8 mouse cellular contexts compared by ENCODE assay signal in the genomic region with DNA sequence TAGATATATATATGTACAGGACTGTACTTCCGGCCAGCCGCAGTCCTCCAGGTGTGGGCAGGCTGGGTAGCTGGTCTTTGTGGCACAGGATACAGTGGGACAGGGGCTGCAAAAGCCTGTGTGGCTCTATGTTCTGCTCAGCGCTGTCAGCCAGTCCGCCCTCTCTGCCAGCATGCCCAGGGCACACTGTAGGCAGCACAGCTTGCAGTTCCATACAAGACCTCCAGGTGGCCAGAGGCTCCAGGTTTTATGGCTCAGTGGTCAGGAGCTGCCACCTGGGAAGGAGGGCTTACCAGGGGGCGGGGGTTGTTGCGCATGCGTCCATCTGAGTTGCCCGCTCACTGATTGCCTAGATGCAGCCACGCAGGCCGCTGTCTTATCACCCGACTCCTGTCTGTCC. TPM values are rescaled to one million over a fixed set of nuclear protein-coding genes. Genes with fewer than 3 reads are reported as not detected.
DNase-seq lines count a peak whose midpoint lies in the region; ATAC-seq and TF ChIP-seq lines count a peak whose summit lies in the region.

No protein-coding gene starts in this region.

- no peaks in the 10 kb centered on the region for H3K79me2 ChIP-seq in myocyte (ENCODE audit: control insufficient read depth, insufficient read depth)

- DNase-seq in liver (peak; percentile 33), ZHBTc4 (ENCODE audit: low read depth, low spot score) (peak; percentile 97)
- DNase-seq in forebrain, postnatal 0 days = peak; percentile 48
- DNase-seq in ovary, postnatal 14 days (ENCODE audit: low spot score) = no peak
- DNase-seq in frontal cortex, postnatal 36 days (ENCODE audit: low spot score in 2 of 2) = no peak
- no peak for DNase-seq in left cerebral cortex, postnatal 14 days (ENCODE audit: low spot score in 2 of 2)

- peaks cover 4% of the 10 kb centered on the region for H3K4me1 ChIP-seq in liver, embryonic 12.5 days
- H3K4me1 ChIP-seq in forebrain, postnatal 0 days (ENCODE audit: insufficient read depth) = 0 out of 2 replicates have a peak, but pooled peaks cover under 1% of the 10 kb centered on the region

- no peak overlapping the region for H3K4me2 ChIP-seq in liver, embryonic 12.5 days
- no peak overlapping the region for H3K4me2 ChIP-seq in forebrain, postnatal 0 days (ENCODE audit: low read depth)
- H3K4me2 ChIP-seq in myocyte (ENCODE audit: low read depth) = no peak overlapping the region

- TF ChIP-seq POLR2A in myocyte (IDR thresholded peaks at IDR 0.05; ENCODE audit: insufficient read length, low read depth) = no peak

- WGBS in liver, embryonic 12.5 days (ENCODE audit: insufficient replicate concordance) = 57% methylated on average over 11 of the region's 11 CpGs
- WGBS in forebrain, postnatal 0 days = 54% methylated on average over 11 of the region's 11 CpGs

- intact Hi-C loops in left cerebral cortex, postnatal 14 days (cut with DNase I) = no loop called here

- no peak overlapping the region for H3K27ac ChIP-seq in liver, embryonic 12.5 days
- no peak overlapping the region for H3K27ac ChIP-seq in forebrain, postnatal 0 days (ENCODE audit: low read depth, low read length)

- ATAC-seq in liver, embryonic 12.5 days = no peak
- ATAC-seq in forebrain, postnatal 0 days = peak; percentile 53

- no peaks in the 10 kb centered on the region for H3K9me3 ChIP-seq in liver, embryonic 12.5 days (replicated peaks)
- H3K9me3 ChIP-seq in forebrain, postnatal 0 days (ENCODE audit: low read length) = no peaks in the 10 kb centered on the region

- H3K4me3 ChIP-seq in liver, embryonic 12.5 days = no peak overlapping the region
- H3K4me3 ChIP-seq in forebrain, postnatal 0 days (ENCODE audit: low read depth, low read length) = no peak overlapping the region
- H3K4me3 ChIP-seq in myocyte = no peak overlapping the region

- H3K9ac ChIP-seq in liver, embryonic 12.5 days = no peak overlapping the region
- no peak overlapping the region for H3K9ac ChIP-seq in forebrain, postnatal 0 days

- H3ac ChIP-seq in myocyte (ENCODE audit: control insufficient read depth, insufficient read length) = no peak overlapping the region

- H3K27me3 ChIP-seq in liver, embryonic 12.5 days (replicated peaks) = 0 out of 2 replicates have a peak, but pooled peaks cover 6% of the 10 kb centered on the region
- H3K27me3 ChIP-seq in forebrain, postnatal 0 days (ENCODE audit: insufficient read depth, low read length) = no peaks in the 10 kb centered on the region
- no peaks in the 10 kb centered on the region for H3K27me3 ChIP-seq in myocyte (ENCODE audit: control insufficient read depth, insufficient read depth, insufficient read length)

- TF ChIP-seq CTCF in forebrain, postnatal 0 days (IDR thresholded peaks at IDR 0.05; ENCODE audit: low read depth) = peak; percentile 69

- H3K36me3 ChIP-seq in liver, embryonic 12.5 days = no peaks in the 10 kb centered on the region
- no peaks in the 10 kb centered on the region for H3K36me3 ChIP-seq in forebrain, postnatal 0 days (ENCODE audit: insufficient read depth)
- H3K36me3 ChIP-seq in myocyte (ENCODE audit: control insufficient read depth, insufficient read depth) = no peaks in the 10 kb centered on the region

TF ChIP-seq in myocyte, 11 proteins besides CTCF, POLR2A, EP300 and RAD21:
- TF ChIP-seq TCF12 (IDR thresholded peaks at IDR 0.05; ENCODE audit: insufficient read depth, poor library complexity, severe bottlenecking) (no peak), POLR2AphosphoS2 (IDR thresholded peaks at IDR 0.05; ENCODE audit: insufficient read length, low read depth) (peak; percentile 35)

RNA-seq across cellular contexts. Expression of gene Sun2, which starts 5.7 kb away (rescaled TPM):
- 1.6 and 2.9 TPM in 2 replicates for polyA plus RNA-seq in liver, embryonic 12.5 days (2016; fragmentation: Nextera tagmentation; extraction: Ambion mirVana)
- 43.0 and 56.4 TPM in 2 replicates for total RNA-seq in forebrain, postnatal 0 days (2014; rRNA removed)
- 2.3 and 3.7 TPM in 2 replicates for polyA plus RNA-seq in forebrain, postnatal 0 days (2015; fragmentation: Nextera tagmentation; extraction: Ambion mirVana)
- 78.0 TPM for polyA plus RNA-seq in myocyte (2012; fragmentation: generic; extraction: Trizol)
- total RNA-seq in left cerebral cortex, postnatal 14 days (2021) = 10 to 100 TPM; 24.8 to 25.3 TPM

RNA-seq across cellular contexts. Expression of gene Dnal4, which starts 29.7 kb away (rescaled TPM):
- 13.5 and 14.0 TPM in 2 replicates for polyA plus RNA-seq in liver, embryonic 12.5 days (2016; fragmentation: Nextera tagmentation; extraction: Ambion mirVana)
- 58.3 and 59.2 TPM in 2 replicates for total RNA-seq in forebrain, postnatal 0 days (2014; rRNA removed)
- polyA plus RNA-seq in forebrain, postnatal 0 days (2015; fragmentation: Nextera tagmentation; extraction: Ambion mirVana) = 81.5 and 94.5 TPM in 2 replicates
- 66.8 TPM for polyA plus RNA-seq in myocyte (2012; fragmentation: generic; extraction: Trizol)
- total RNA-seq in left cerebral cortex, postnatal 14 days (2021) = 10 to 100 TPM; 37.5 to 39.7 TPM

RNA-seq across cellular contexts. Expression of gene Nptxr, which starts 56.6 kb away (rescaled TPM):
- polyA plus RNA-seq in liver, embryonic 12.5 days (2016; fragmentation: Nextera tagmentation; extraction: Ambion mirVana) = 0.24 and 0.31 TPM in 2 replicates
- 129 and 184 TPM in 2 replicates for total RNA-seq in forebrain, postnatal 0 days (2014; rRNA removed)
- 41.9 and 87.3 TPM in 2 replicates for polyA plus RNA-seq in forebrain, postnatal 0 days (2015; fragmentation: Nextera tagmentation; extraction: Ambion mirVana)
- polyA plus RNA-seq in myocyte (2012; fragmentation: generic; extraction: Trizol) = 14.3 TPM
- 100 to 1,000 TPM; 693 to 768 TPM for total RNA-seq in left cerebral cortex, postnatal 14 days (2021)

RNA-seq across cellular contexts. Expression of gene Gtpbp1, which starts 57.4 kb away (rescaled TPM):
- polyA plus RNA-seq in liver, embryonic 12.5 days (2016; fragmentation: Nextera tagmentation; extraction: Ambion mirVana) = 48.3 and 50.0 TPM in 2 replicates
- total RNA-seq in forebrain, postnatal 0 days (2014; rRNA removed) = 74.2 and 78.1 TPM in 2 replicates
- polyA plus RNA-seq in forebrain, postnatal 0 days (2015; fragmentation: Nextera tagmentation; extraction: Ambion mirVana) = 43.4 and 47.6 TPM in 2 replicates
- polyA plus RNA-seq in myocyte (2012; fragmentation: generic; extraction: Trizol) = 52.7 TPM
- total RNA-seq in left cerebral cortex, postnatal 14 days (2021) = 10 to 100 TPM; 44.1 to 44.7 TPM

Comparison
In these comparisons a context has a peak if more than half of its experiments do, and no peak if none do; other contexts are left out.
1. DNase-seq: peak in liver (single experiment), ZHBTc4 (single experiment) and forebrain, postnatal 0 days (single experiment); none in ovary, postnatal 14 days (single experiment), frontal cortex, postnatal 36 days (0 of 2) and left cerebral cortex, postnatal 14 days (0 of 2).
2. RNA of gene Sun2, which starts 5.7 kb away (polyA plus RNA-seq): 78.0 TPM in myocyte (single experiment); 2.3 to 3.7 TPM in forebrain, postnatal 0 days and 1.6 to 2.9 TPM in liver, embryonic 12.5 days; every median in the first group is over 10 times any median in the second.
3. RNA of gene Nptxr, which starts 56.6 kb away (polyA plus RNA-seq): 41.9 to 87.3 TPM in forebrain, postnatal 0 days and 14.3 TPM in myocyte (single experiment); 0.24 to 0.31 TPM in liver, embryonic 12.5 days; every median in the first group is over 10 times any median in the second.